Mouse (Mus musculus): Measurements from ENCODE around the gene 1700037C18Rik. TPM values are rescaled to one million over a fixed set of nuclear protein-coding genes. Genes with fewer than 3 reads are reported as not detected.
"Not testable (repeated sequence)": the region's sequence is repeated elsewhere in the genome, so short reads cannot be mapped to it uniquely, and the experiment has no call there.

Gene 1700037C18Rik
- polyA plus RNA-seq, 1 experiment, result 5.8 TPM

DNA sequence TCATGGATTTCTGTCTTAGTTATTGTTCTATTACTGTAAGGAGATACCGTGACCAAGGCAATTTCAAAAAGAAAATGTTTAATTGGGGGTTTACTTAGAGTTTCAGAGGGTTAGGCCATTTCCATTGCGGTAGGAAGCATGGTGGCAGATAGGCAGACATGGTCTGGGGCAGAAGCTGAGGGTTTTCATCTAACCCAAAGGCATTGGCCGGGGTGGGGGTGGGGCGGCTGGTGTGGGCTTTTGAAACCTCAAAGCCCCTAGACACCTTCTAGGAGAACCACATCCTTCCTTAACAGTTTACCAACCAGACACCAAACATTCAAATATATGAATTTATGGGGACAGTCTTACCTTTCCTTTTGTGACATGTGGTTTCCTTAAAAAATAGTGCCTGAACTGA lies 49.2 kb downstream of the 1700037C18Rik start:
- Histone ChIP-seq H3K4me3 (replicated peaks; ENCODE audit: insufficient read depth, low read depth, low read length) (no peak overlapping the region), H3K4me1 (ENCODE audit: control insufficient read depth, insufficient read depth, low read length) (no peaks in the 10 kb centered on the region), H3K27ac (ENCODE audit: insufficient read depth, low read length) (no peak overlapping the region), H3K27me3 (ENCODE audit: control insufficient read depth, insufficient read depth, low read length) (no peaks in the 10 kb centered on the region)
- TF ChIP-seq CTCF (IDR thresholded peaks at IDR 0.05; ENCODE audit: borderline replicate concordance, insufficient read depth, low read depth, low read length) (no peak), POLR2A (IDR thresholded peaks at IDR 0.05; ENCODE audit: borderline replicate concordance, insufficient read depth, low read length) (no peak)
- DNase-seq, result no peak
- WGBS, result 97% methylated on average over 4 of the region's 4 CpGs

DNA sequence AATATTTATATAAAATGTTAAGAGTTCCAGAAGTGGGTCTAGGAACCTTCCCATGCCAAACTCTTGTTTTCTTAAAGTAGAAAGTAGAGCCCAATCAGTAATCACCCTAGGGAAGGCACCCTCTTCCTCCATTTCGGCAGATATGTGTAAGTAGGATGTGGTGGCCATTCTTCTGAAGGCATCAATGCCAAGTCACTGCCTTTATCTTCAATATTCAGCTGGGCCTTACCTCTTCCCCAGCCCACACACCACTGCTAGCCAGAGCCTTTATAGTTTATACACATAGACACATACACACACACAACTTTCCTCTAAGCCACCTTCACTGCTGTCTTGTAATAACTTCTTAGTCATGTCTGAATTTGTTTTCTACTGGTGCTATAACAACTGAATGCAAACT lies 52.7 kb downstream of the 1700037C18Rik start:
- Histone ChIP-seq H3K4me3 (replicated peaks; ENCODE audit: insufficient read depth, low read depth, low read length) (no peak overlapping the region), H3K4me1 (ENCODE audit: control insufficient read depth, insufficient read depth, low read length) (no peaks in the 10 kb centered on the region), H3K27me3 (ENCODE audit: control insufficient read depth, insufficient read depth, low read length) (no peaks in the 10 kb centered on the region), H3K27ac (ENCODE audit: insufficient read depth, low read length) (no peak overlapping the region)
- TF ChIP-seq POLR2A (IDR thresholded peaks at IDR 0.05; ENCODE audit: borderline replicate concordance, insufficient read depth, low read length), result no peak
- no peak for TF ChIP-seq CTCF (IDR thresholded peaks at IDR 0.05; ENCODE audit: borderline replicate concordance, insufficient read depth, low read depth, low read length)
- DNase-seq, result no peak
- WGBS, result 87% methylated on average over 1 of the region's 1 CpGs

DNA sequence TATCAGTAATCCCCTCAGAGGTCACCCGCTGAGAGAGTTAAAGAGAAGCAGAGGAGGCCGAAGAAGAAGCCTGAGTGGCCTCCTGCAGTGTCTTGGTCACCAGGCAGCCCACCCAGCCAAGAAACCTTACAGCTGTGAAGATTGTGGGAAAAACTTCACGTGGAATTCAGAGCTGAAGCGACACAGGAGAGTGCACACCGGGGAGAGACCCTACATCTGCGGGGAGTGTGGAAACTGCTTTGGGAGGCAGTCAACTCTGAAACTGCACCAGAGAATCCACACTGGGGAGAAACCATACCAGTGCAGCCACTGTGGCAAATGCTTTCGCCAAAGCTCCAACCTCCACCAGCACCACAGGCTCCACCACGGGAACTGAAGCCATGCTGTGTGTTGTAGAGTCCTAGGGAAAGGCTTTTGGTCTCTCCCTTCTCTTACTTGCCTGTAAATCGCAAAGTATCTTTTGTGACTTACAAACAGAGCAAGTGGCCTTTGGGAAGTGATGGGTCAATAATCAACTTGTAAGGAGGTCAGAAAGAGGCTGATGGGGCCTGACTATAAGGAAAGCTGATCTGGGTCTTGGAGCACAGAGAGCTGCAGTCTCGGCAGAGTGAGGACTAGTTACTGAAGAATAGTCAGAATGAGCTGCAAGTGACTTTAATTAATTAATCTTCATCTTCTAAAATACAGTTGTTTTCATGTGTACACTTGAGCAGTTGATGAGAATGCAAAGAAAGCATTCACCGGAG lies 53.9 kb downstream of the 1700037C18Rik start:
- no peaks in the 10 kb centered on the region for H3K27me3 ChIP-seq (ENCODE audit: control insufficient read depth, insufficient read depth, low read length)
- 33% methylated on average over 11 of the region's 11 CpGs for WGBS
- DNase-seq, result no peak
- H3K4me1 ChIP-seq (ENCODE audit: control insufficient read depth, insufficient read depth, low read length), result no peaks in the 10 kb centered on the region
- H3K27ac ChIP-seq (ENCODE audit: insufficient read depth, low read length), result no peak overlapping the region
- H3K4me3 ChIP-seq (replicated peaks; ENCODE audit: insufficient read depth, low read depth, low read length), result no peak overlapping the region
- TF ChIP-seq CTCF (IDR thresholded peaks at IDR 0.05; ENCODE audit: borderline replicate concordance, insufficient read depth, low read depth, low read length) (no peak), POLR2A (IDR thresholded peaks at IDR 0.05; ENCODE audit: borderline replicate concordance, insufficient read depth, low read length) (no peak)

DNA sequence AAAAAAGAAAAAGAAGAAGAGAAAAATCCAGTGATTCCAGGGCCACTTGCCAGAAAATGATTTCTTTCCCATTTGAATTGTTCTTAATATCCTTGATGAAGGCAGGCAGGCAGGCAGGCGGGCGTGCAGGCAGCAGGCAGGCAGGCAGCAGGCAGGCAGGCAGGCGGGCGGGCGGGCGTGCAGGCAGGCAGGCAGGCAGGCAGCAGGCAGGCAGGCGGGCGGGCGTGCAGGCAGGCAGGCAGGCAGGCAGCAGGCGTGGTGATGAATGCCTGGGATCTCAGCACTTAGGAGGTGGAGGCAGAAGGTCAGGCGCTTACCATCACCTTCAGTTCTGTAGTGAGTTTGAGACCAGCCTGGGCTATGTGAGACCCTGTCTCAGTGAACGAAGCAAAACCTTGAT lies 55.9 kb downstream of the 1700037C18Rik start:
- H3K27me3 ChIP-seq (ENCODE audit: control insufficient read depth, insufficient read depth, low read length), result no peaks in the 10 kb centered on the region
- no peaks in the 10 kb centered on the region; the same call in 1 of the 2 replicates for H3K4me1 ChIP-seq (ENCODE audit: control insufficient read depth, insufficient read depth, low read length)
- DNase-seq, result no peak
- WGBS, result 59% methylated on average over 12 of the region's 12 CpGs
- H3K4me3 ChIP-seq (replicated peaks; ENCODE audit: insufficient read depth, low read depth, low read length), result no peak overlapping the region
- H3K27ac ChIP-seq (ENCODE audit: insufficient read depth, low read length), result no peak overlapping the region
- TF ChIP-seq POLR2A (IDR thresholded peaks at IDR 0.05; ENCODE audit: borderline replicate concordance, insufficient read depth, low read length) (no peak), CTCF (IDR thresholded peaks at IDR 0.05; ENCODE audit: borderline replicate concordance, insufficient read depth, low read depth, low read length) (no peak)

DNA sequence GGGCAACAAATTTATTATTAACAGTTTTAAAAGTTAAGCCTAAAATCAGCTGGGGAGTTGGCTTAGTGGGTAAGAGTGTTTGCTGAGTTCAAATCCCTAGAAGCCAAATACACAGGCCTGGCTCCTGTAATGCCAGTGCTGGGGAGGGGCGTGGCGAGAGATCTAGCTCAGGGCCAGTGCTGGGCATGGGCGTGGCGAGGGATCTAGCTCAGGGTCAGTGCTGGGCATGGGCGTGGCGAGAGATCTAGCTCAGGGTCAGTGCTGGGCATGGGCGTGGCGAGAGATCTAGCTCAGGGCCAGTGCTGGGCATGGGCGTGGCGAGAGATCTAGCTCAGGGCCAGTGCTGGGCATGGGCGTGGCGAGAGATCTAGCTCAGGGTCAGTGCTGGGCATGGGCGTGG lies 57.2 kb downstream of the 1700037C18Rik start:
- not testable (repeated sequence) for H3K4me1 ChIP-seq (ENCODE audit: control insufficient read depth, insufficient read depth, low read length); H3K27me3 ChIP-seq (ENCODE audit: control insufficient read depth, insufficient read depth, low read length); DNase-seq; H3K27ac ChIP-seq (ENCODE audit: insufficient read depth, low read length); H3K4me3 ChIP-seq (replicated peaks; ENCODE audit: insufficient read depth, low read depth, low read length)
- WGBS, result 94% methylated on average over 13 of the region's 13 CpGs

DNA sequence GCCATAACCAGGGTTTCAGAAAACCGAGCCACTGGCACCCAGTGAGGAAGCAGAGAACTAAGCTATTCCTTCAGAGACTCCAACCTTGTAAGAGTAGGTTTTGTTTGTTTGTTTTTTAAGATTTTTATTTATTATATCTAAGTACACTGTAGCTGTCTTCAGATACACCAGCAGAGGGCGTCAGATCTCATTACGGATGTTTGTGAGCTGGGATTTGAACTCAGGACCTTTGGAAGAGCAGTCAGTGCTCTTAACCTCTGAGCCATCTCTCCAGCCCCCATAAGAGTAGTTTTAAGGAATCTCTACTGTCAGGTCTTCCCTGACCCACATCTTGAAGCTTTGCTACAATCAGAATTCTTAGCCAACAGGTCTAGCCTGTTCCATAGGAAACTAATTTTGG lies 60.1 kb downstream of the 1700037C18Rik start:
- 82% methylated on average over 3 of the region's 3 CpGs for WGBS
- no peak overlapping the region for H3K4me3 ChIP-seq (replicated peaks; ENCODE audit: insufficient read depth, low read depth, low read length)
- no peak for DNase-seq

GRCm38 (mm10) chr16:3847871-3848270 lies 60.6 kb downstream of the 1700037C18Rik start:
- H3K27me3 ChIP-seq (ENCODE audit: control insufficient read depth, insufficient read depth, low read length), result no peaks in the 10 kb centered on the region
- H3K4me1 ChIP-seq (ENCODE audit: control insufficient read depth, insufficient read depth, low read length), result no peaks in the 10 kb centered on the region; the same call in 1 of the 2 replicates
- no peak for DNase-seq
- WGBS, result 73% methylated on average over 4 of the region's 4 CpGs
- no peak for TF ChIP-seq CTCF (IDR thresholded peaks at IDR 0.05; ENCODE audit: borderline replicate concordance, insufficient read depth, low read depth, low read length)
- TF ChIP-seq POLR2A (IDR thresholded peaks at IDR 0.05; ENCODE audit: borderline replicate concordance, insufficient read depth, low read length), result no peak
- H3K4me3 ChIP-seq (replicated peaks; ENCODE audit: insufficient read depth, low read depth, low read length), result no peak overlapping the region
- no peak overlapping the region for H3K27ac ChIP-seq (ENCODE audit: insufficient read depth, low read length)

More for the DNA sequence above, 60.1 kb downstream of the 1700037C18Rik start:
- no peaks in the 10 kb centered on the region; the same call in 1 of the 2 replicates for H3K4me1 ChIP-seq (ENCODE audit: control insufficient read depth, insufficient read depth, low read length)
- H3K27ac ChIP-seq (ENCODE audit: insufficient read depth, low read length), result no peak overlapping the region
- TF ChIP-seq CTCF (IDR thresholded peaks at IDR 0.05; ENCODE audit: borderline replicate concordance, insufficient read depth, low read depth, low read length) (no peak), POLR2A (IDR thresholded peaks at IDR 0.05; ENCODE audit: borderline replicate concordance, insufficient read depth, low read length) (no peak)
- no peaks in the 10 kb centered on the region for H3K27me3 ChIP-seq (ENCODE audit: control insufficient read depth, insufficient read depth, low read length)

GRCm38 (mm10) chr16:3846711-3847518 lies 61.6 kb downstream of the 1700037C18Rik start, which contains the start of gene Zfp174:
Zfp174 (plus strand) TSS chr16:3847268.
- TF ChIP-seq POLR2A (IDR thresholded peaks at IDR 0.05; ENCODE audit: borderline replicate concordance, insufficient read depth, low read length) (peak; percentile 79), CTCF (IDR thresholded peaks at IDR 0.05; ENCODE audit: borderline replicate concordance, insufficient read depth, low read depth, low read length) (no peak)
- peak; percentile 94 to 98 for DNase-seq
- Histone ChIP-seq H3K27me3 (ENCODE audit: control insufficient read depth, insufficient read depth, low read length) (no peaks in the 10 kb centered on the region), H3K4me3 (replicated peaks; ENCODE audit: insufficient read depth, low read depth, low read length) (peak within 1 kb of the TSS; percentile 90), H3K4me1 (ENCODE audit: control insufficient read depth, insufficient read depth, low read length) (no peaks in the 10 kb centered on the region; the same call in 1 of the 2 replicates), H3K27ac (ENCODE audit: insufficient read depth, low read length) (peak within 1 kb of the TSS; percentile 33; the same call in 1 of the 2 replicates)
- WGBS, result 3% methylated on average over 38 of the region's 38 CpGs

Other genes starting within 250 kb of the 1700037C18Rik start
- not detected in 2 replicates for gene Mefv, start 190.6 kb downstream of the 1700037C18Rik start, polyA plus RNA-seq (2012; rRNA removed)
- gene Zfp263, start 164.6 kb downstream of the 1700037C18Rik start, polyA plus RNA-seq (2012; rRNA removed), result 18.5 and 19.6 TPM in 2 replicates
- gene Olfr15, start 77.8 kb downstream of the 1700037C18Rik start, polyA plus RNA-seq (2012; rRNA removed), result not detected in 2 replicates
- gene Zfp174, start 61.4 kb downstream of the 1700037C18Rik start, polyA plus RNA-seq (2012; rRNA removed), result 1.8 and 2.2 TPM in 2 replicates
- gene Naa60, start 36.3 kb downstream of the 1700037C18Rik start, polyA plus RNA-seq (2012; rRNA removed), result 115 and 116 TPM in 2 replicates
- 14.1 and 14.3 TPM in 2 replicates for gene Zfp597, start 24.1 kb downstream of the 1700037C18Rik start, polyA plus RNA-seq (2012; rRNA removed)
- 0.69 and 1.4 TPM in 2 replicates for gene Gm20695, start 24.0 kb downstream of the 1700037C18Rik start, polyA plus RNA-seq (2012; rRNA removed)
- gene Cluap1, start 112 bp upstream of the 1700037C18Rik start, polyA plus RNA-seq (2012; rRNA removed), result 24.6 and 26.5 TPM in 2 replicates
- 2.2 and 2.7 TPM in 2 replicates for gene Nlrc3, start 67.9 kb upstream of the 1700037C18Rik start, polyA plus RNA-seq (2012; rRNA removed)
- 39.9 and 43.4 TPM in 2 replicates for gene Slx4, start 95.1 kb upstream of the 1700037C18Rik start, polyA plus RNA-seq (2012; rRNA removed)
- 0.20 TPM in 1 of 2 replicates, not detected in the other for gene Dnase1, start 128.3 kb upstream of the 1700037C18Rik start, polyA plus RNA-seq (2012; rRNA removed)
- gene Trap1, start 169.1 kb upstream of the 1700037C18Rik start, polyA plus RNA-seq (2012; rRNA removed), result 94.5 and 104 TPM in 2 replicates